Mouse (Mus musculus) kidney, postnatal 14 days (tissue): ENCODE data around the gene Ctcf.

ENCODE experiments used
- DNase-seq: peaks from one replicate; pipeline ENCODE4 v3.0.0; 2022; ENCODE audit warnings: mixed read lengths

Gene Ctcf

DNA sequence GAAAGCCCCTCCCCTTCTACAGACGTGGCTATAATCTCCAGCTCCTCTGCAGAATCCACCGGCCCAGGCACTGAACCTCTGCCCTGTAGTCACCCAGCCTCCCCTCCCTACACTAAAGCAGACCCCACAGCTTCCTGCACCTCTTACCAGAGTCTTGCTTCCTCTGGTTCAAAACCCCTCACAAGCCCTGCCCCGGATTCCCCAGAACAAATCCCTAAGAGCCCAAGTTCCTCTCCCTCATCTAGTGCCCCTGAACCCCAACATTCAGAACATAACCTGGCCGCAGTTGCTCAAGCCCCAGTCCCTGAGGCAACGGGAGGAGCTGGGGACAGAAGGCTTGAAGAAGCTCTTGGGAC, 18.1 kb upstream of the Ctcf start:
- DNase-seq, result no peak

DNA sequence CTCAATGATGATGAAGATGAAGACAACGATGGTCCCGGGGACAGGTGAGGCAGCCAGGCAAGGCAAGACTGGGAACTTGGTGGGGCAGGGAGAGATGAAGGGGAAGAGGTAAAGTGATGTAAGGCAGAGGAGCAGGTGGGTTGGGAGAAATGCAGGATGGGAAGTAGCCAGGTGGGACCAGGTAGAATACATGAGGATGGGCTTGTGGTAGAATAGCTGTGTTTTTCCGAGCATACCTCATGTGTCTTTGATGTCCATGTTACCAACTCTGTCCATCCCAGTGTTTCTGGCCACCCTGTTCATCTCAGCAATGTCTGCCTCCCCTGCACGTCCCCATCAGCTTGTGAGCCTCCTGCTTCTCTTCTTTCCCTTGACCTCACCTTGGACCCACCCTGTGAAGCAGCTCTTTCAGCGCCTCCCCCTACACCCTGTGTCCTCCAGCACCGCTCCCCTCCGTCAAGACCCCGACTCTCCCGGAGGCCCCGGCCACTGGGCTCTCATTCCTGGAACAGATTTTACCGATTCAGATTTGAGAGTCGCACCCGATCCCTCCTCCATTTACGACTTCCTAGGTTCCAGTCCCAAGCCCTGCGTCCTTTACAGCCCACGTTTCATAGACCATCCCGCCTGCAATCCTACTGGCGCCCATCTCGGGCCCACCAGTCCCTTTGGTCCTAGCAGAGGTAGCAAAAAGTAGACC, 17.3 kb upstream of the Ctcf start:
- DNase-seq, result no peak

GRCm38 (mm10) chr8:105620211-105620610, 16.2 kb upstream of the Ctcf start:
- no peak for DNase-seq

DNA sequence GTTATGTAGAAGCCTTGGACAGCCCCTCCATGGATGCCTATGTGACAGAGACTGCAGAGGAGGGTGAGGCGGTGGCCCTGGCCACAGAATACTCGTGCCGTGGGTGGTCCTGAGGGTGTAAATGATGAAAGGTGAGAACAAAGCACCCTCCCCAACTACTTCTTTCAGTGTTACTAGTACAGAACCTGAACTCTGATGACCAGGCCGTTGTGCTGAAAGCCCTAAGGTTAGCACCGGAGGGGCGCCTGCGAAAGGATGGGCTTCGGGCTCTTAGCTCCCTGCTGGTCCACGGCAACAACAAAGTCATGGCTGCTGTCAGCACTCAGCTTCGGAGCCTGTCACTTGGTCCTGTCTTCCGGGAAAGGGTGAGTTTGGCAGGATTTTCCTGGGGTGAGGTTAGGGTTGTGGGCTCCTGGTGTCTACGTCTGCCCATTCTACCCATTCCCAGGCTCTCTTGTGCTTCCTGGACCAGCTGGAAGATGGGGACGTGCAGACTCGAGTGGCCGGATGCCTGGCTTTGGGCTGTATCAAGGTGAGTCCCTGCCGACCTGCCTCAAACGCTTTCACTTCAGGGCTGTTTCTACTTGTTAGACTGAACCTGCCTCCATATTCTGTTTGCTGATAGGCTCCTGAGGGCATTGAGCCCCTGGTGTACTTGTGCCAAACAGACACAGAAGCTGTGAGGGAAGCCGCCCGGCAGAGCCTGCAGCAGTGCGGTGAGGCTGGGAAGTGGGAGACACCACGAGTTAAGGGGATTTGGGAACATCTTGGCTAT, 15.2 kb upstream of the Ctcf start:
- no peak for DNase-seq

DNA sequence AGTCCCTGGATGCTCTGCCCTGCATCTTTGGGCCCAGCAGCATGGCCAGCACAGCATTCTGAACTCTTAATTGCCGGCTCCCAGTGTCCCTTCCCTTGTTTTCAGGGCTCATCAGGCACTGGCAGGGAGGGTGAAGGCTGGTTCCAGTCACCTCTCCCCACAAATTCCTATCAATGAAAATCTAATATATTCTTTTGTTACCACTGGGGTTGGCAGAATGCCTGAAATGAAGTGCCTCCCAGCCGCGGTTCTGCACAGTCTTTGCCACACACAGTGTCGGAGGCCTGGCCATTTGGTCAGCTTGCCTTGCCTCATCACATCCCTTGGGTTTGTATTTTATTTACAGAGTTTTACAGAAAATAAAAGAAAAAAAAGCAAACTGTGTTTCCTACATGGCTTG, 14.5 kb upstream of the Ctcf start:
- no peak for DNase-seq

GRCm38 (mm10) chr8:105622421-105622920, 13.9 kb upstream of the Ctcf start:
- peak; percentile 97 for DNase-seq

- DNase-seq, result no peak
These were observed 13.2 kb upstream of the Ctcf start for GRCm38 (mm10) chr8:105623118-105623517.

DNA sequence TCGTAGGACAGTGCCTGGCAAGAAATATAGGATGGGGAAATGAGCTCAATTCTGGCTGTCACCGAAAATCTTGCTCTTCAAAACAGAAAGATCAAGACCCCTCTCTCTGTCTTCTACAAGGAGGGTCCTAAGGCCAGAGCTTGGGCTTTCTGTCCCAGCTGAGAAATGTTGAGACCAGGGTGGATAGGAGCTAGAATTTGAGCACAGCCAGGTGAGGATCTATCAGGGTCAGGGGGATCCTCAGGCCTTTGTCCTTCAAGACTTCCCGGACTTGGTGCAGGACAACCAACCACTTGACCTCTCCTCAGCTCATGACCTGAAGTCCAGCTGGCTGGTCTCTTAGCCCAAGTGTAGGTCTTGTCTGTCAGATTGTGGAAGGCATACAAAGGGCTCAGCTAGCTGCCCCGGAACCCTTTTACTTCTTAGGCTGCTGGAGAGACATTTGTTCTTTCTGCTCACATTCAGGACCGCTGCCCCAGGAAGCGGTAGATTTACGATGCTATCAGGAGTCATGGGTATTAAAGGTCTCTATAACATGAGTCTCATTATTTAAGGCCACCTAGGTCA, 12.6 kb upstream of the Ctcf start:
- no peak for DNase-seq

DNA sequence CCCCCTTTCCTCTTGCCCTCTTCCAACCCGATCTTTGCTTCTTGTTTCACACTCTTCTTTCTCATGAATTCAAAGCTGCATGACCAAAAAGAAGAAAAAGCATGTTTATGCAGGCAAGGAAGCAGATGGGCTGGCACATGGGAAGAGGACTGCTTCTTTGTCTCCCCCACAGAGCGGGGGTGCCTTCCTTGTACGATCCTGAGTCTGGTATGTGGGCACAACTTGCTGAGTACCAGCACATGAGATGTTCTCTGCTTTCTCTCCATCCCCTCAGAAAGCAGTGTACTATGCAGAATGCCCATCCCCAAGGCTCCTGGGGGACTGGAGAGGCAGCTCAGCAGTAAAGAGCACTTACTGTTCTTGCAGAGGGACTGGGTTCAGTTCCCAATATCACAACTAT, 12.0 kb upstream of the Ctcf start:
- no peak for DNase-seq

GRCm38 (mm10) chr8:105624831-105625230, 11.5 kb upstream of the Ctcf start:
- no peak for DNase-seq

DNA sequence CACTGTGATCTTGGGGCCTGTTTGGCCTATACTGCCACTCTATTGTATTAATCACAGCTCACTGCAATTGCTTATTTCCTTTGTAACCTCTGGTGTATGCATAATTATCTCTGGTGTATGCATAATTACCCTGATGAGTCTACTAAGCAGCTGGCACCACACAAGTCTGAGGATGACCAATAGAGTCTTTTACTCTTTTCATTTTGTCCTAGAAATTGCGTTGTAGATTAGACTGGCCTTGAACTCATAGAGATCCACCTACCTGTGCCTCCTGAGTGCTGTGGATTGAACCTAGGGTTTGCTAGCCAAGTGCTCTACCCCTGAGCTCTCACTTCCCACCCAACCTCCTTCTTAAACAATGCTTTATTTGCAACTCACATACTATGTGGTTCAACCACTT, 10.3 kb upstream of the Ctcf start:
- DNase-seq, result no peak

DNA sequence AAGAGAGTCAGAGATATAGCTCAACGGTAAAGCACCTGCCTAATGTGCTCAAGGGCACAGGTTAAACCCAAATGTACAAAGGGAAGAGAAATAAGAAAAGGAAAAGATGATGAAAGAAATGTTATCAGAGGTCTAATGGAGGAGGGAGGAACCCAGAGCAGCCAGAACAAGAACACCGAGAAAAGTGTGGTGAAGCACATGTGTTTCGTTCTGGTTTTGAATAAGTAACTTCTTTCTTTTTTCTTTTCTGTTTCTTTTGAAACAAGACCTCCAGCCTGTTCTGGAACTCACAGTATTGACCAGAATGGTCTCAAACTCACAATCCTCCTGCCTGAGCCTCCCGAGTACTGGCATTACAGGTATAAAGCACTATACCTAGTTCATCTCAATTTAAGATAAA, 7.0 kb upstream of the Ctcf start:
- no peak for DNase-seq

GRCm38 (mm10) chr8:105634771-105635458, 1.5 kb upstream of the Ctcf start:
- no peak for DNase-seq

GRCm38 (mm10) chr8:105635481-105635880, 887 bp upstream of the Ctcf start:
- DNase-seq, result no peak

GRCm38 (mm10) chr8:105636963-105637510, 669 bp downstream of the Ctcf start, which contains the start of gene Agrp:
Gene Agrp, minus strand, starts transcription at chr8:105637393.
- peak; percentile 62 for DNase-seq

DNA sequence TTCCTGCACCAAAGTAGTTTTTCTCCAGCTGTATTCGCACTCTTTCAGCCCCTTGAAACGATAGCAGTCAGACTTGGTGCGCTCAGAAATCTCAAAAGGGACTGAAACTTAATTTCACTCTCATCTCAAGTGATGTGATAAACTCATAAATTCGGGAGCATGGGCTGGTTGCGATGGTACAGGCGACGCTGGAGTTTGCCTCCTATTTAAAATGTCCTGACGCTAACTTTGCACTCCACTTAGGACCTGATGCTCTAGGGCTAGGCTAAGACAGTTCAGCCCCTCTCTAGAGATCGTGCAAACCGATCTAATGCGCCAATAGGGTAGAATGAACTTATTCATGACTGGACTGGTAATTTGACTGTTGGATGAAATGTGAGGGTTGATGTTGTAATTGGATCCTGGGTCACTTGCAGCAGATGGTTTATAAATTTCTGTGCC, 1.3 kb downstream of the Ctcf start:
- no peak for DNase-seq

- no peak for DNase-seq
These were observed 2.1 kb downstream of the Ctcf start for GRCm38 (mm10) chr8:105638510-105638909.

DNA sequence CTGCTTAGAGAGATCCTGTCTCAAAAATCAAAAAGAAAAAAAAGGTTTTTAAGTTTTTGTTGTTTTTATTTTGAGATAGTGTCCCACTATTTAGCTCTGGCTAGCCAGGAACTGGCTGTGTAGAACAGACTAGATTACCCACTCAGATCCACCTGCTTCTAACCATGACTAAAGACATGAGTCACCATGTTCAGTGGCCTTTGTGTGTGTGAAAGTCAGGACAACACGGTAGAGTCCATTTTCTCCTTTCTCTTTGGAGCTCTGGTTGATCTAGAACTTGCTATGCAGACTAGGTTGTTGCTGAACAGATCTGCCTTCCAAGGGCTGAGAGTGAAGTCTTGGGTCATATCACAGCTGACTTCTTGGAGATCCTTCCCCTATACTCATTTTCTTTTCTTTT, 3.5 kb downstream of the Ctcf start:
- no peak for DNase-seq

- DNase-seq, result no peak
These were observed 4.1 kb downstream of the Ctcf start for GRCm38 (mm10) chr8:105640511-105640910.

DNA sequence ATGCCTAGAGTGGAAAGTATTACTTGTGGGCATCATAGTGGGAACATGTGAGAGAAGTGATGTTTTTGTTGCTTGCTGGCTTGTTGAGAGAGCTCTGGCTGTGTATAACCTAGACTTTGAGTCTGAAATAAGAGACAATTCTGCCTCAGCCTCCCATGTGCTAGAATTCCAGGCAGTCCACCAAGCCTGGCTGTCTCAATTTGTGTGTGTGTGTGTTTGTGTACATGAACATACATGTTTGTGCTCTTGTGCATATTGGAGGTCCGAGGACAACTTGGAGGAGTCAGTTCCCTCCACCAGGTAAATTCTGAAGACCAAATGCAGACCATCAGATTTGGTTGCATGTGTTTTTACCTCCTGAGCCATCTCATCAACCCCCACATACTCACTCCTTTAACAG, 8.8 kb downstream of the Ctcf start:
- no peak for DNase-seq

- no peak for DNase-seq
These were observed 12.6 kb downstream of the Ctcf start for GRCm38 (mm10) chr8:105648929-105649328.

DNA sequence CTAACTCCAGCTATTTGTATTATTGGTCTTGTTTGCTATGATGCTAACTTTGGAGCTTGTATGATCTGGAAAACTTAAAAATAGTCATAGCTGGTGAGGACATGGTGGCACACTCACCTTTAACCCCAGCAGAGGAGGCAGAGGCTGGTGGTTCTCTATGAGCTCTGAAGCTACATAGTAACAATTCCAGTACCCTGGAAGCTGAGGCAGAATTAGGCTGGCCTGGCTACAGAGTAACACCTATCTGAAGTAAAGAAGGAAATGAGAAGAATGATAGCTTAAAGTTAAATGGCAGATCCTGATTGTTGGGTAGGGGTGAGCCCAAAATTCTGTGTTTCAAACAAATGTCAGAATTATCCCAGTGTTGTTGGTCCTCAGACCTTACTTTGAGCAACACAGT, 21.3 kb downstream of the Ctcf start:
- no peak for DNase-seq

DNA sequence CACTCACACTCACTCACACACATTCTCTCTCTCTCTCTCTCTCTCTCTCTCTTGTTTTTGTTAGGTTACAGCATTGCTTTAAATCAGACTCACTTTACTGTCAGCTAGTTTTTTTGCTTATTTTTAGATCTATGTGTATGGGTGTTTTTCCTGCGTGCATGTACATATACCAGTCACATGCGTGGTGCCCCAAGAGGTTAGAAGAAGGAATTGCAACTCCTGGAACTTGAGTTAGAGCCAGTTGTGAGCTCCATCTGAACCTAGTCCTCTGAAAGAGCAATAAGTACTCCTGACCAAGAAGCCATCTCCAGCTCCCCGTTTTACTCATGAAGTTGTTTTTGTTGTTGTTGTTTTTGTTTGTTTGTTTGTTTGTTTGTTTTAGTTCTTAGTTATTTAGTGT, 24.8 kb downstream of the Ctcf start:
- peak; percentile 36 for DNase-seq
